Mouse (Mus musculus): ENCODE measurements around the gene Eif2a.

The Eif2a gene

DNA sequence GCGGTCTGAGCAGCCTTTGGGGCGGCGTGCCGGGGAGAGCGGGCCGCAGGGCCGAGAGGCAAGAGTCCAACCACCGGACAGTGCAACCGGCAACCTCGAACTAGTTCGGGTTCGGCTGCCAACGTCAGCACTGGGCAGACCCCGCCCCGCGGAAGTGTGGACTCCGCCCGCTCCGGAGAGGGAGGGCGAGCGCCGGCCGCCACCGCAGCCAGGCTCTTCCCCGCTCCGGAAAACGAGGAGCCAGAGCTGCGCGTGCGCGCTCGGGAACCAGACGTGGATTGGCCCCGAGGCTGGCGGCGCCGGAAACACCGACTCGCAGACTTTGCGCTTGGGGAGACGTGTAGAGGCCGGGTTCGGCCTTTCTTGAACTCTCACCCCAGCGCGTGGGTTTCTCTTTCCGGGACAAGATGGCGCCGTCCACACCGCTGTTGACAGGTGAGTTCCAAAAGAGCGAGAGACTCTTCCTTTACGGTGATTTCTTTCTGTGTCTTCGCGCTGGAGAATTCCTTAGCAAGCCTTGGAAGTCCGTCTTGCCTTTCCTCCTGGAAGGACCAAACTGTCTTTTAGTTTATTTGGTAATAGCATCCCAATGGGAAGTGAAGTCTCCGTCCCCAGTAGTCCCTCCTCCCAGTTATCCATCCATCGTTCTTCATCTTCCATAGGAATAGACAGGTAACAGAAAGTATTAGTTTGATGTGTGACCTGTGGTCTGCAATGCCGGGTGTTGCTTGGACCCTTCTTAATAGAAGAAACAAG lies at the start of gene Eif2a, which contains the start of gene Serp1:
Gene Eif2a (plus strand): TSS at position 170 of the 756 bp plus-strand sequence.
Gene Serp1 (minus strand): TSS at position 241 of the 756 bp plus-strand sequence.
- peak; percentile 96 for DNase-seq (ENCODE audit: low spot score)

DNA sequence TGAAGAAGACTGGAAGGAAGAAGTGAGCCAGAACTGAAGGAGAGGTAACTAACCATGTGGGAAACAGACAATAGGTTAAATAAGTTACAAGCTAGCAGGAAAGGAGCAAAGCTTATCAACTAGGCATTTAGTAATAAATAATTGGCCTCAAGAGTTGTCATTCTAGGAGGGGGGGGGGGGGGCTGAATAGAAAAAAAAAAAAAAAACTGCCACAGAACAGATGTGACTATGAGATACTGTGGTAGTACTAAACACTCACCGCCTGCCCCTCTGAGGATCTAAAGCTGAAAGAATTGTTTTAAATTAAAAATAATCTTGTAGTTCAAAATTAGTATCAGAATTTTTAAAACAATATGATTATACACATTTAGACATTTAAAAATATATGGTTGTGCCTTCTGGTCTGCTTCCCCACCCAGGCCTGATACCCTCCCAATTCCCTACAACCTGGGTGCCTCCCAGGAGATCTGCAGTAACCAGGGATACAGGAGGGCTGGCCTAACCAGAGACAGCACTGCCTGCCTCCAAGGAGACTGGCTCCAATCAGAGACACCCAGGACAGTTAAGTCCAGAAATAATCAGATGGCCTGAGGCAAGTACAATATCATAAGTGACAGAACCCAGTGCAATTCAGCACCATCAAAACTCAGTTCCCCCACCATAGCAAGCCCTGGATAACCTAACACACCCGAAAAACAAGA lies 46.7 kb upstream of the Eif2a start:
- DNase-seq (ENCODE audit: low spot score) = no peak

DNA sequence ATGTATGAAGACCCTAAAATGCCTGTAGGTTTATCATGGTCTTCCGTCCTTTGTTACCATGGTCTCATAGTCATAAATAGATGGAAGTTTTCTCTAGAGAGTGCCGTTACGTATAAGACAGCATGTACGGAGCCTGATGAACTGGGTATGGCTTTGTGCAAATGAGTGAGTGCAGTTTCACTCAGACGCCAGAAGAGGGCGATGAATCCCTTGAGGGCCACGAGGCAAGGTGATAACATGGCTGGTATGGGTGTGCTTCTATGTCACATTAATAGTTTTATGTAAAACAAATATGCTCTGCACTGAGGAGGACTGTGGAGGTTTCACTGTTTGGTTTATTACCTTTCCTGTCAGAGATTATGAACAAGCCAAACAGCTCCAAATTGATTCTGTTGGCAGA lies 39.7 kb upstream of the Eif2a start:
- peak; percentile 53 for DNase-seq (ENCODE audit: low spot score)

DNA sequence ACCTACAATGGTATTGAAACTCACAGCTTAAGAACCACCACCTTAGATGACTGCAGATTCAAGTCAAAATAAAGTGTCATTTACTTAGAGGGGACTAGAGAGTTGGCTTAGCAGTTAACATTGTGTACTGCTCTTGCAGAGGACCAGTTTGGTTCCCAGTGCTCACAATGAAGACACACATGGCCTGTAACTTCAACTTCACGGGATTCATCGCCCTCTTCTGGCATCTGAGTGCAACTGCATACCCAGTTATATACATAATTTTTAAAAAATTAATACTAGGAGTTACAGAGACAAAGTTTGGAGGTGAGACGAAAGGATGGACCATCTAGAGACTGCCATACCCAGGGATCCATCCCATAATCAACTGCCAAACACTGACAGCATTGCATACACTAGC lies 38.5 kb upstream of the Eif2a start:
- no peak for DNase-seq (ENCODE audit: low spot score)

DNA sequence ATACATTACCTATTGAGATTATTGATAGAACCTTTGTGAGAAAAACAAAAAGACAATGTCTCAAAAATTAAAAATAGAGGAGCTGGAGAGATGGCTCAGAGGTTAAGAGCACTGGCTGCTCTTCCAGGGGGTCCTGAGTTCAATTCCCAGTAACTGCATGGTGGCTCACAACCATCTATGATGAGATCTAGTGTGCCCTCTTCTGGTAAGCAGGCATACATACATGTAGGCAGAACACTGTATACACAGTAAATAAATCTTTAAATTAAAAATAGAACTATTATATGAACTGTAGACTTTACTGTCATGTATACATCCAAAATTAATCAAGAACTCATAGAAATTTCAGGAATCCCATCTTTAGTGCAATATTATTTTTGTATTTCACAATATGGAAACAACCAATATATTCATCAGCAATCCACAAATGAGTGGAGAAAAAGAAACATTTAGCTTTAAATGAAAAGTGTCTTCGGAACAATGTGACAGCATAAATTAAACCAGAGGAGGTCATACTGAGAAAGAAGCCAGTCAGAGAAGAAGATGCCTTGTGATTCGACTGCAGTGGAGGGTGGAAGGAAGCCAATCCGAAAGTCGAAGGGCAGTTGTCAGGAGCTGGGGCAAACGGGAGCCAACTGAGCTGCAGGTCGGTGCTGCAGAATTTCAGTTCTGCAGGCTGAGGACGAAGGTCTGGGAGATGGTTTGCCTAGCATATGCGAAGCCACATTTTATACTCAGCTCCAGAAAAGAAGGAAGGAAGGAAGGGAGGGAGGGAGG lies 37.4 kb upstream of the Eif2a start:
- no peak for DNase-seq (ENCODE audit: low spot score)

DNA sequence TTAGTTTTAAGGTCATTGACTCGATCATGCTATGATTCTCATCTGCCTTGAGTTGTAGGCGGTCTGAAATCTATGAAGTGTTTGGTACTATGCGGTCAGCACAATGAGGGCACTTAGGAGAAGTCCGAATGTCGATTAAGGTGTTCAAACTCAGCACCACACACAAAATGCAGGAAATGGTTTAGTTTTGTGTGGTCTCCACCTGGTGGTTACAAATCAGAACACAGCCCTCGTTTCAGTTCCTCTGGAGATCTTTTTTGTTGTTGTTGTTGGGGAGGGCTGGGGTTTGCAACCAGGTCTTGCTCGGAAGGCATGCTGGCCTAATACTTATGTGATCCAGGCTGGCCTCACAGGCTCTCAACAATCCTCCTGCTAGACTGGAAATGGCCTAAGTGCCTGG lies 34.8 kb upstream of the Eif2a start:
- no peak for DNase-seq (ENCODE audit: low spot score)

DNA sequence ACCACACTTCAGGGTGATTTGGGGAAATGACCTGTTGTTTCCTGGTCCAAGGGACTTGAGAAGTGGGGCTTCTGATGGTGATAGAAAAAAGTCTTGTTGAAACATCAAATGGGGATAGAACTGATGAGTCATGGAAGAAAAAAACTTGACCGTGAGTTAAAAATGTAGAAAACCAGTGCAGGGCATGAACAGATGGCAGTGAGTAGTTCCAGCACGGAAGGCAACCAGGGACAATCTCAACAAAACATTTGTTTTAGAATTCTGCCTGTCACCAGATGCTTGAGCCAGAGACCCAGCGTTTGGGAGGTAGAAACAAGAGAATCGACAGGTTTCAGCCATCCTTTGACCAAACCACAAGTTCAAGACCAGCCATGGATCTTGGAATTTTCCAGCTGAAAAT lies 32.0 kb upstream of the Eif2a start:
- no peak for DNase-seq (ENCODE audit: low spot score)

DNA sequence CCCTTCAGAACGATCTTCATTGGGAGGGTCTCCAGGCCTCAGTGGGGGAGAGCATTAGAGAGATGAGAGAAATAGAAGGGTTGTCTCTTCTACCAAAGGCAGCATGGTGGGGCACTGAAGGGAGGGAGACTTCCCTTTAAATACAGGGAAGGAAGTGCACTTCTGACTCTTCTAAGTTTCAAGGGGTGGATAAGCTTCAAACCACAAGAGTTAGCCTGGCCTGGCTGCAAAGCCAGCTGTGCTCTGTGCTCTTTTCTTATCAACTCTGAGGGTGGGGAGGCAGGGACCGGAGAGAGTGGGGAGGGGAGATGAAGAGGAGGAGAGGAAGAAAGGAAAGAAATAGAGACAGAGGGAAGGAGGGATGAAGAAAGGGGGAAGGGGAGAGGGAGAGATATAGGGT lies 23.7 kb upstream of the Eif2a start:
- DNase-seq (ENCODE audit: low spot score) = no peak

DNA sequence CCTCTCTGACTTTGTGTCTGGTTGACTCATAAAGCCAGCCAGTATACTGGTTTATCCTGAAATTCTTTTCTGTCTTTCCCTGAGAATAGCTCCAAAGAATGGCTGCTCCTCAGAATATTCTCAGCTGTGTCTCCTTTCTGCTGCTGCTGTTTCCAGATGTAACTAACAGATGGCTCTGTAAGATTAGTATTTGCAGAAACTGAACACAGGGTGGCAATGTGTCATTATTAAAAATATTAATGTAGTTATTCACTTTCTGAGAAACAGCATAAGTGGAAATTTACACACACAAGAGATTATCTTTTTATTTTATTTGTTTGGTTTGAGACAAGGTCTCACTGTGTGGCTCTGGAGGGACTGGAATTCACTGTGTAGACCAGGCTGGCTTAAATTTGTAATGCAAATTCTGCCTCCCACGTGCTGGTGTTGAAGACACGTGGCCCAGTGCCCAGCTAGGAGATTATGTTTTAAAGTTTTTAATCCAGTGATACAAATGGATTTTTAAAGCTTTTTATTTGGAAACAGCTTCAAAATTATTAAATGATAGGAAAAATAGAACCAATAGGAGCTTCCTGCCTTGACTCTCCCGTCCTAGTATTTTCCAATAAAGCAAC lies 21.8 kb upstream of the Eif2a start:
- no peak for DNase-seq (ENCODE audit: low spot score)

DNA sequence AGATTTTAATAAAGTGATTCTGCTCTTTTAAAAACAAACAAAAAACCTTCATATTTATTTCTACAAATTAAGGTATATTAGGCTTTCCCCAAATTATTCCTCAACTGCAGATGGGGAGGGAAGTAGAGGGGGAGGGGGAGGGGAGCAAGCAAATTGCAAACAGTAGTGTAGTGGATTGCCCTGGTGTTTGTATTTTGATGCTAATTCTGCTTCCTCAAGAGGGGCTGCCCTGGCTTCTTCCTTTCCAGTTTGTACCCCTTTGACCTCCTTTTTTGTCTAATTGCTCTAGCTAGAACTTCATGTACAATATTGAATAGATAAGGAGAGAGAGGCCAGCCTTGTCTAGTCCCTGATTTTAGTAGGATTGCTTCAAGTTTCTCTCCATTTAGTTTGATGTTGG lies 20.9 kb upstream of the Eif2a start:
- no peak for DNase-seq (ENCODE audit: low spot score)

DNA sequence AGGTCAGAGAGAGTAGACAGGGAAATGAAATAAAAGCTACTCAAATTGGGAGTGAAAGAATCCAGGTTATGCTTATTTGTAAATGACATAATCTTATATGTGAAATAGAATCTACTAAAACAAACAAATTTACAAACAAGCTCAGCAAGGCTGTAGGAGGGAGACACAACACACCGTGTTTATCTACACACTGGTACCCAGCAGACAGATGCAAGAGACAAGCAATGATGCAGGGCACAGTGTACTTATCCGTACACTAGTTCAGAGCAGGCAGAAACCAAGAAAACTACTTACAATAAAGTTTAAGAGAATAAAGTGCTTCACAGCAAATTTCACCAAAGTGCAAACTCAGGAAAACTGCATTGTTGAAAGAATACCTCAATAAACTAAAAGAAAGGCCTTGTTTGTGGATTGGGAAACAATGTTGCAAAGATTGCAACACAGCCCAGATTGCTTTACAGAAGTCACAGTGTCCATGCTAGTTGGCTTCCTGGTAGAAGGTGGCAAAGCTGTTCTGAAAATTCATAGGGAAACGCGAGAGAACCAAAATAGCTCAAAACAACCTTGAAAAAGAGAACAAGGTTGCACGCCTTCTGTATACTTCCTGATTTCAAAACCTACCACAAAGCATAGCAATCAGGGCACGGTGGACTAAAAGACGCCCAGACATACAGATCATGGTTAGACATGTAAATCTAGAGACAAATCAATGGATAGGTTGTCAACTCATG lies 17.4 kb upstream of the Eif2a start:
- DNase-seq (ENCODE audit: low spot score) = no peak

DNA sequence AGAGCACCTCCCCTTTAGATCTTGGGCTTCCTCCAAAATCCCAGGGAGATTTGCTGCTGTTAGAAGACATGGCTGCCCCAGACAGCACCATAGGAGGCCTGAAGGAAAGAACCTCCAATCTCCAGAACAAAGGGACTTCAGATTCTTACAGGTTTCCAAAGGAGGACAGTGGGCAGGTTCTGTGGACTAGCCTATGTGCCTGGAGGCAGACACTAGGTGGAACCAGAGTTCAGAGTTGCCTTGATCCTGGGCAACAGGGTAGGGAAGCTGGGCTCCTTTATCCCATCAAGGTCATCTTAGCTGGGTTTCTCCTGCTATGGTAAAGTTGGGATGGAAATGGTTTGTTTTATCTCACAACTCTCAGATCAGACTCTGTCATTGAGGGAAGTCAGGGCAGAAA lies 14.0 kb upstream of the Eif2a start:
- DNase-seq (ENCODE audit: low spot score) = no peak

DNA sequence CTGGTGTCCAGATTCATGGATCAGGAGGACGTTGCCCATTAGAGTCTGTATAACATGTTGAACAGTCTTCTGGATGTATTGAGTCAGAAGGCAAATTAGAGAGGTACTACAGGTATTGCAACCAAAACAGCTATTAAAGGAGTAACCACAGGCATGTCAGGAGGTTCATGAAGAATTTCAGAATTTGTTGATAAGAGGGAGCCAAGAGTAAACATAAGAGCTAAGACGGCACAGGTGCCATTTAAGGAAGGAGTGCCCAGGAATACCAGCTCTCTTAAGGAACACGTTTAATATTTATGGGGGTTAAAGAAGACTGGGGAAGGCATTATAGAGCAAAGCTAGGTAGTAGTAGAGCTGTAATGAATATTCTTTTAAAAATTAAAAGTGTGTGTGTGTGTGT lies 12.9 kb upstream of the Eif2a start:
- DNase-seq (ENCODE audit: low spot score) = no peak

DNA sequence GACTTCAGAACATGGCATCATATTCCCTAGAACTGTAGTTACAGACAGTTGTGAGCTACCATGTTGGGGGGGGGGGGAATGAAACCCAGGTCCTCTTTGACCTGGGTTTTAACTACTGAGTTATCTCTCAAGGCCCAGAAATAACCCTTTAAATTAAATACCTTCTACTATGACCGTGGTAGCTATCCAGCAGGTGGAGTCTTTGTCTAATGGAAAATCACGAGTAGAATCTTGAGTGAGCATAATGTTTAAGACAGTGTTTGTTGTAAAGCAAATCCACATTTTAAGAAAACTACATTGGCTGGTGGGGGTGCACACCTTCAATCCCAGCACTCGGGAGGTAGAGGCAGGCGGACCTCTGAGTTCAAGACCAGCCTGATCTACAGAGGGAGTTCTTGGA lies 12.1 kb upstream of the Eif2a start:
- no peak for DNase-seq (ENCODE audit: low spot score)

DNA sequence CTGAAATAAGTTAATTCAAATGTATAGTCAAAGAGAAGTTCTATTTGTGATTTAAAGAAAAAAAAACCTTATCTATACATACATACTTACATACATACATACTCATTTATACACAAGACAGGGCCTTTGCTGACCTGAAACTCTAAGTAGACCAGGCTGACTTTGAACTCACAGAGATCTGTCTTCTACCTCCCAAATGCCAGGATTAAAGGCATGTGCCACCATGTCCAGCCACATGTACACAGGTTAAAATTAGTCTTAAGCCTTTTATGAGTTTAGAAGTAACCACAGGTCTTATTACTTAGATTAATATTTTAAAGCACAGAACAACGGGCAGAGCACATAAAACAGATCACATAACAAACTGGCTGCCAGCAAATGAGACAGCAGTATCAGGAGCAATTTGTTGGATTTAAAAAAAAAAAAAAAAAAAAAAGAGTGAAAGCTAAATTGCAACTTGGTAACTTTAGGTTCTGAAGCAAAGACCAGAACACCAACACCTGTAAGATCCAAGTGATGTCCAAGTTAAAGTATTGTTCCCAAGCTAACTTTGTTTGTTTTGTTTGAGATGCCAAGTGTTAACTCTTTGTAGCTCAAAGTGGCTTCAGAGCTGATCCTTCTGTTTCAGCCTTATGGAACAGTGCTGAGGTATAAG lies 9.5 kb upstream of the Eif2a start:
- DNase-seq (ENCODE audit: low spot score) = no peak

DNA sequence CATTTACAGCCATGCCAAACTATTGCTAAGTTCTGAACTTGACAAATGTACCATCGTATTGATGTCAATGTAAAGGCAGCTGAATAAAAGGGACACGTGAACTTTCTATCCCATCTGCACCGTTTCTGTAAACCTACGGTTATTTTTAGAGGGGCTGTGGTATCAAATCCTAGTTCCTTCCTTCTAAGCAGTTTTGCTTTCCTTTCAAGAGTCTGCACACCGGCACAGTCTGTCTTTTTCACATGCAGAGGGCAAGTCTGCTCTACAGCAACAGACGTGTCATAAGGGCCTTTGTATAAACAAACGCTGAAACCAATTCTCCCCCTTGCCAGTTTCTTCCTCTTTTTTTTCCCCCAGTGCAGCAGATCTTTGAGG lies 9.0 kb upstream of the Eif2a start:
- no peak for DNase-seq (ENCODE audit: low spot score)

DNA sequence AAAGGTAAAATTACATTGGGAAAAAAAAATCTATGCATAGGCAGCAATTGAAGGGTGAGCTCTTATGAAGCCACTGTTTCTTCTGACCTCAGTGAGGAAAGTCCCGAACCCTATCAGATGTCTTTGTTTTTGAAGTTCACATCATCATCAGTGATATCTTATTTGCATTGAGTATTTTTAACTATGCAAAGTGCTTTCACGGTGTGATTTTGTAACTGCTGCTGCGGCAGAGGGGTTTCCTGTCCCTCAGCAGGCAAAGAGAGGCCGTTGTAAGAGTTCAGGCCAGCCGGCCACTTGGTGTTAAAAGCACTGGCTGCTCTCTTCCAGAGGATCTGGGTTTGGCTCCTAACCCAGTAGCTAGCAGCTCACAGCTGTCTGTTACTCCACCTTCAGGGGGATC lies 8.4 kb upstream of the Eif2a start:
- no peak for DNase-seq (ENCODE audit: low spot score)

DNA sequence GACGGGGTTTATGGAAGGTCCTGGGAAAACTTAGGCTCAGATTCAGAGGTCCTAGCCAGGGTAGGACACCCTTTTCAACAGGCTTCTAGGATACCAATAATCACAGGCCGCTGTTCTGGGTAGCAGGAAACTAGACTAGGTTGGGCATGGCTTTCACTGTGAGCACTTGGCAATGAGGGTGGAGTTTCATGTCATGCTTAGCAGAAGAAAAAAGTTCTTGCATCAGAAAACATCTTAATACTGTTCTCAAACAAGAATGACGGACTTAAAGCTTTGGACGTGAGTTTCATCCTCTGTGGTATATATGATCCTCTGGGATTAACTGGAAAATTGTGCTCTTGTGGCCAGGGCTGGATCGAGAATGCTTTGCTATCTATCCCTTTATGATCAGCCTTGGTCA lies 7.8 kb upstream of the Eif2a start:
- DNase-seq (ENCODE audit: low spot score) = no peak

DNA sequence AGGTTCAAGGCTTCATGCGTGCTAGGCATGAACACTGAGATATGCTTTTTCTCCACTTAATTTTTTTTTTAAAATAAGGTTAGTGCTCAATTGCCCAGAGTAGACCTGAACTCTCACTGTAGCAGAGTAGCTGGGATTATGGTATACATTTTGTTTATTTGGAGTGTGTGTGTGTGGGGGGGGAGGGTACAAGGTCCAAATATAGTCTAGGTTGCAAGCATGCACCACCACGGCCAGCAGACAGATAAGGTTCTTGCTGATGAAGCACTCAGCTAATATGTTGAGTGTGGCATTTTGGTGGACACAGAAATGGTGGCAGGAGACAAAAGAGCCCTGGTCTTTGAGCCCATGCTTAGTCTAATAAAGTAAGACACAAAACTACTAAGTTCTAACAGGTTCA lies 6.7 kb upstream of the Eif2a start:
- DNase-seq (ENCODE audit: low spot score) = no peak

DNA sequence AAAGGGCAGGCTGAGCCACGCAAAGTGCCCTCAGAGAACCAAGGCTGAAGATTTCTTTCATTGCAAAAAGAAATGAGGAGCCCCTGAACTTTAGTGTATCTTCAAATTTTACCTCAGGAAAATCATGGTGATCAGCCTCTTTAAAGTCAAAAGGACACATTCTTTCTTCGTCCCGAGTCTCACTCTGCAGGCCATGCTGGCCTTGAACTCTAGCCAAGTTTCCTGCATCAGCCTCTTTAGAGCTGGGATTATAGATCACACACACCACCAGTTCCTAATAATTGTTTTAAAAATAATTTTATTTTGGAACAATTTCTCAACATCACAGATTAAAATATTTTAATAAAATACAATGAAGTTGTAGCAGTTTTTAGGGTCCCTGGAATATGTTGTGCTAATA lies 6.1 kb upstream of the Eif2a start:
- no peak for DNase-seq (ENCODE audit: low spot score)

DNA sequence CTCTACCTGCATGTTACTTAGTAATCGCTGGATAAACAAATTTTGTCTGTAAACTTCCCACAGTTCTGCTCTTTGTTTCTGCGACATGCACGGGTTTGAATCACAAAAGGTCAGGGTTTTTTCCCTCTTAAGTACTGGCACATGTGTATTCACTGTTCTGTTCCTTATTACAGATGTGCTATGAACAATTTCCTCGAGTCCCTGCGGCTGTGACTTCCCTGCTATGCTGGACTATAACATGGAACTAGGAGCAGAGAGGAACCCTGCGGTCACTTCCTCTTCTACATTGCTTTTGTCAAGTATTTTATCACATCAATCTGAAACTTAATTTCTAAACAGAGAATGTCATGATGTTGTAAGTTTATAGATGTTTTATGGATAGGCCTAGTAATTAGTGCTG lies 5.3 kb upstream of the Eif2a start:
- DNase-seq (ENCODE audit: low spot score) = no peak
